Mouse (Mus musculus) forebrain, embryonic 10.5 days (tissue): Measurements from ENCODE around the gene S100pbp. TPM values are rescaled to one million over a fixed set of nuclear protein-coding genes. Genes with fewer than 3 reads are reported as not detected.

ENCODE experiments used
- DNase-seq: peaks from one replicate; pipeline ENCODE4 v3.0.0-alpha.2; 2017; ENCODE audit warnings: low spot score; ENCODE audit errors: extremely low spot score
- H3K27ac ChIP-seq: fragments of 300-500 bp; sonication (generic); 2 replicates; pipeline ENCODE4 v1.5.1; 2016; ENCODE audit warnings: mild to moderate bottlenecking
- H3K27me3 ChIP-seq: fragments of 300-500 bp; sonication (generic); 2 replicates; pipeline ENCODE4 v1.6.1; 2016; ENCODE audit warnings: mild to moderate bottlenecking; ENCODE audit not compliant: poor library complexity, severe bottlenecking
- H3K36me3 ChIP-seq: fragments of 300-500 bp; sonication (generic); replicated peaks from 2 replicates; pipeline ENCODE4 v1.6.1; 2016; ENCODE audit warnings: mild to moderate bottlenecking, moderate library complexity
- H3K4me1 ChIP-seq: fragments of 300-500 bp; sonication (generic); 2 replicates; pipeline ENCODE4 v1.6.1; 2016
- H3K4me3 ChIP-seq: fragments of 300-500 bp; sonication (generic); 2 replicates; pipeline ENCODE4 v1.5.1; 2016; ENCODE audit warnings: mild to moderate bottlenecking, moderate library complexity
- H3K9me3 ChIP-seq: fragments of 300-500 bp; sonication (generic); 2 replicates; pipeline ENCODE4 v1.6.1; 2016; ENCODE audit warnings: mild to moderate bottlenecking, moderate library complexity
- WGBS: fragments of 180-500 bp; shearing (Covaris S2); methylation state at CpG from one replicate; pipeline ENCODE4 v1.1.7; 2016; 5-methylcytosine and 5-hydroxymethylcytosine counted together
- polyA plus RNA-seq: library from polyadenylated mRNA; unstranded; fragments of >200 nt; fragmentation: Nextera tagmentation; extraction: Ambion mirVana; gene quantifications from 2 replicates; pipeline ENCODE4 v1.2.1, GENCODE M21; 2016

Gene S100pbp
- polyA plus RNA-seq, 1 experiment from 2014 or later, result 29.4 TPM

GRCm38 (mm10) chr4:129113083-129113988, 76.2 kb downstream of the S100pbp start:
- Histone ChIP-seq H3K4me1 (peaks cover 38% of the 10 kb centered on the region), H3K9me3 (no peaks in the 10 kb centered on the region), H3K36me3 (no peaks in the 10 kb centered on the region), H3K27me3 (peaks cover 57% of the 10 kb centered on the region), H3K27ac (peak overlapping the region; percentile 74; the same call in 1 of the 2 replicates), H3K4me3 (peak overlapping the region; percentile 18; the same call in 1 of the 2 replicates)
- peak; percentile 85 for DNase-seq
- 35% methylated on average over 28 of the region's 28 CpGs for WGBS

GRCm38 (mm10) chr4:129112231-129112630, 77.3 kb downstream of the S100pbp start:
- H3K36me3 ChIP-seq, result no peaks in the 10 kb centered on the region
- 0 out of 2 replicates have a peak overlapping the region, but pooled peaks have one; percentile 60 for H3K27ac ChIP-seq
- no peak overlapping the region for H3K4me3 ChIP-seq
- peaks cover 38% of the 10 kb centered on the region for H3K4me1 ChIP-seq
- DNase-seq, result no peak
- 79% methylated on average over 13 of the region's 13 CpGs for WGBS
- H3K9me3 ChIP-seq, result no peaks in the 10 kb centered on the region
- peaks cover 64% of the 10 kb centered on the region for H3K27me3 ChIP-seq

- H3K4me3 ChIP-seq, result no peak overlapping the region
- H3K27me3 ChIP-seq, result peaks cover 67% of the 10 kb centered on the region
- no peaks in the 10 kb centered on the region for H3K9me3 ChIP-seq
- H3K4me1 ChIP-seq, result peaks cover 42% of the 10 kb centered on the region
- no peak overlapping the region for H3K27ac ChIP-seq
- WGBS, result 64% methylated on average over 11 of the region's 11 CpGs
- DNase-seq, result no peak
- H3K36me3 ChIP-seq, result no peaks in the 10 kb centered on the region
Observed at GRCm38 (mm10) chr4:129111350-129111749, 78.2 kb downstream of the S100pbp start.

GRCm38 (mm10) chr4:129110804-129111203, 78.7 kb downstream of the S100pbp start:
- Histone ChIP-seq H3K4me1 (peaks cover 45% of the 10 kb centered on the region), H3K27ac (no peak overlapping the region), H3K4me3 (no peak overlapping the region), H3K27me3 (peaks cover 68% of the 10 kb centered on the region), H3K9me3 (no peaks in the 10 kb centered on the region), H3K36me3 (no peaks in the 10 kb centered on the region)
- WGBS, result 91% methylated on average over 6 of the region's 6 CpGs
- DNase-seq, result no peak

GRCm38 (mm10) chr4:129108624-129109023, 80.9 kb downstream of the S100pbp start:
- DNase-seq, result no peak
- Histone ChIP-seq H3K36me3 (no peaks in the 10 kb centered on the region), H3K9me3 (no peaks in the 10 kb centered on the region), H3K27ac (no peak overlapping the region), H3K4me1 (peaks cover 40% of the 10 kb centered on the region), H3K27me3 (peaks cover 68% of the 10 kb centered on the region), H3K4me3 (no peak overlapping the region)
- WGBS, result 92% methylated on average over 7 of the region's 7 CpGs

- Histone ChIP-seq H3K4me3 (no peak overlapping the region), H3K9me3 (no peaks in the 10 kb centered on the region), H3K27ac (no peak overlapping the region), H3K4me1 (peaks cover 28% of the 10 kb centered on the region), H3K36me3 (no peaks in the 10 kb centered on the region), H3K27me3 (peaks cover 63% of the 10 kb centered on the region)
- WGBS, result 80% methylated on average over 10 of the region's 10 CpGs
- no peak for DNase-seq
Observed at GRCm38 (mm10) chr4:129107348-129107899, 82.1 kb downstream of the S100pbp start.

GRCm38 (mm10) chr4:129106073-129106472, 83.5 kb downstream of the S100pbp start:
- Histone ChIP-seq H3K27me3 (peaks cover 57% of the 10 kb centered on the region), H3K9me3 (no peaks in the 10 kb centered on the region), H3K4me3 (peak overlapping the region; percentile 49), H3K27ac (peak overlapping the region; percentile 53; the same call in 1 of the 2 replicates), H3K36me3 (no peaks in the 10 kb centered on the region), H3K4me1 (peaks cover 17% of the 10 kb centered on the region)
- DNase-seq, result no peak
- WGBS, result 19% methylated on average over 9 of the region's 9 CpGs

- peak within 1 kb of the TSS; percentile 53 for H3K27ac ChIP-seq
- H3K4me1 ChIP-seq, result peaks cover 17% of the 10 kb centered on the region
- WGBS, result 1% methylated on average over 40 of the region's 40 CpGs
- DNase-seq, result no peak
- H3K27me3 ChIP-seq, result peaks cover 57% of the 10 kb centered on the region
- no peaks in the 10 kb centered on the region for H3K9me3 ChIP-seq
- peak within 1 kb of the TSS; percentile 49 for H3K4me3 ChIP-seq
- H3K36me3 ChIP-seq, result no peaks in the 10 kb centered on the region
Observed at GRCm38 (mm10) chr4:129105356-129105755, 84.2 kb downstream of the S100pbp start, which contains the start of gene Tmem54. TSS of gene Tmem54 (plus strand) at chr4:129105548.

- H3K27me3 ChIP-seq, result peaks cover 43% of the 10 kb centered on the region
- H3K9me3 ChIP-seq, result no peaks in the 10 kb centered on the region
- peaks cover 17% of the 10 kb centered on the region for H3K4me1 ChIP-seq
- WGBS, result 90% methylated on average over 14 of the region's 14 CpGs
- no peak overlapping the region for H3K27ac ChIP-seq
- no peak overlapping the region for H3K4me3 ChIP-seq
- no peaks in the 10 kb centered on the region for H3K36me3 ChIP-seq
- DNase-seq, result no peak
Observed at GRCm38 (mm10) chr4:129102133-129102829, 87.2 kb downstream of the S100pbp start.

Other genes starting within 250 kb of the S100pbp start
- 10.5 and 12.0 TPM in 2 replicates for gene Azin2, start 227.3 kb downstream of the S100pbp start, polyA plus RNA-seq
- gene Ak2, start 197.8 kb downstream of the S100pbp start, polyA plus RNA-seq, result 237 and 245 TPM in 2 replicates
- 6.9 and 8.5 TPM in 2 replicates for gene Rnf19b, start 131.5 kb downstream of the S100pbp start, polyA plus RNA-seq
- 3.3 and 4.6 TPM in 2 replicates for gene Tmem54, start 84.2 kb downstream of the S100pbp start, polyA plus RNA-seq
- gene Hpca, start 67.7 kb downstream of the S100pbp start, polyA plus RNA-seq, result 0.18 and 0.43 TPM in 2 replicates
- 0.56 and 0.93 TPM in 2 replicates for gene Fndc5, start 52.7 kb downstream of the S100pbp start, polyA plus RNA-seq
- 109 and 120 TPM in 2 replicates for gene Yars, start within 50 bp of the S100pbp start, polyA plus RNA-seq
- gene C77080, start 71.7 kb upstream of the S100pbp start, polyA plus RNA-seq, result 3.3 and 3.9 TPM in 2 replicates
- 0.41 and 0.50 TPM in 2 replicates for gene Sync, start 97.9 kb upstream of the S100pbp start, polyA plus RNA-seq
- gene Rbbp4, start 145.6 kb upstream of the S100pbp start, polyA plus RNA-seq, result 546 and 553 TPM in 2 replicates
- 46.5 and 55.4 TPM in 2 replicates for gene Zbtb8os, start 146.0 kb upstream of the S100pbp start, polyA plus RNA-seq
- gene Zbtb8a, start 188.4 kb upstream of the S100pbp start, polyA plus RNA-seq, result 5.8 and 6.0 TPM in 2 replicates